Mouse (Mus musculus): ENCODE data around the gene Vwa7. TPM values are rescaled to one million over a fixed set of nuclear protein-coding genes. Genes with fewer than 3 reads are reported as not detected.

Vwa7 gene
- polyA plus RNA-seq, 1 experiment from 2014 or later = 0.43 TPM

- no peaks in the 10 kb centered on the region for H3K9me3 ChIP-seq (replicated peaks)
- no peak for ATAC-seq (ENCODE audit: insufficient number of reproducible peaks, low FRiP score, low TSS enrichment, low read depth)
- no peak overlapping the region for H3K27ac ChIP-seq (replicated peaks)
- H3K27me3 ChIP-seq = no peaks in the 10 kb centered on the region
- no peaks in the 10 kb centered on the region for H3K36me3 ChIP-seq
- no peak overlapping the region for H3K9ac ChIP-seq
- WGBS = 63% methylated on average over 4 of the region's 4 CpGs
- H3K4me1 ChIP-seq = peaks cover 48% of the 10 kb centered on the region
- H3K4me3 ChIP-seq (replicated peaks) = no peak overlapping the region
- H3K4me2 ChIP-seq (replicated peaks) = no peak overlapping the region
Observed at GRCm38 (mm10) chr17:35023756-35024155, 7.4 kb downstream of the Vwa7 start.

GRCm38 (mm10) chr17:35024261-35024660 is 7.9 kb downstream of the Vwa7 start:
- H3K27ac ChIP-seq (replicated peaks) = no peak overlapping the region
- H3K9ac ChIP-seq = no peak overlapping the region
- peaks cover 53% of the 10 kb centered on the region for H3K4me1 ChIP-seq
- no peaks in the 10 kb centered on the region for H3K27me3 ChIP-seq
- no peak overlapping the region for H3K4me3 ChIP-seq (replicated peaks)
- H3K9me3 ChIP-seq (replicated peaks) = no peaks in the 10 kb centered on the region
- WGBS = 66% methylated on average over 13 of the region's 13 CpGs
- no peaks in the 10 kb centered on the region for H3K36me3 ChIP-seq
- no peak overlapping the region for H3K4me2 ChIP-seq (replicated peaks)
- ATAC-seq (ENCODE audit: insufficient number of reproducible peaks, low FRiP score, low TSS enrichment, low read depth) = no peak

GRCm38 (mm10) chr17:35024691-35025488 is 8.5 kb downstream of the Vwa7 start:
- 61% methylated on average over 10 of the region's 10 CpGs for WGBS
- Histone ChIP-seq H3K36me3 (no peaks in the 10 kb centered on the region), H3K4me1 (peaks cover 58% of the 10 kb centered on the region), H3K4me3 (replicated peaks) (no peak overlapping the region), H3K9me3 (replicated peaks) (no peaks in the 10 kb centered on the region), H3K27me3 (no peaks in the 10 kb centered on the region), H3K27ac (replicated peaks) (no peak overlapping the region), H3K4me2 (replicated peaks) (no peak overlapping the region), H3K9ac (no peak overlapping the region)
- ATAC-seq (ENCODE audit: insufficient number of reproducible peaks, low FRiP score, low TSS enrichment, low read depth) = no peak

GRCm38 (mm10) chr17:35026206-35026605 is 9.8 kb downstream of the Vwa7 start:
- H3K9ac ChIP-seq = 0 out of 2 replicates have a peak overlapping the region, but pooled peaks have one; percentile 2
- H3K9me3 ChIP-seq (replicated peaks) = no peaks in the 10 kb centered on the region
- no peaks in the 10 kb centered on the region for H3K36me3 ChIP-seq
- WGBS = 59% methylated on average over 5 of the region's 5 CpGs
- peak overlapping the region; percentile 12; the same call in 1 of the 2 replicates for H3K4me3 ChIP-seq (replicated peaks)
- ATAC-seq (ENCODE audit: insufficient number of reproducible peaks, low FRiP score, low TSS enrichment, low read depth) = no peak
- H3K4me2 ChIP-seq (replicated peaks) = peak overlapping the region; percentile 33
- H3K4me1 ChIP-seq = peaks cover 56% of the 10 kb centered on the region
- peak overlapping the region; percentile 74 for H3K27ac ChIP-seq (replicated peaks)
- no peaks in the 10 kb centered on the region for H3K27me3 ChIP-seq

- 27% methylated on average over 13 of the region's 13 CpGs for WGBS
- Histone ChIP-seq H3K36me3 (no peaks in the 10 kb centered on the region), H3K27me3 (no peaks in the 10 kb centered on the region), H3K9me3 (replicated peaks) (no peaks in the 10 kb centered on the region), H3K9ac (peak within 1 kb of the TSS; percentile 27; the same call in 1 of the 2 replicates), H3K4me1 (peaks cover 52% of the 10 kb centered on the region), H3K27ac (replicated peaks) (peak within 1 kb of the TSS; percentile 74), H3K4me2 (replicated peaks) (peak within 1 kb of the TSS; percentile 34), H3K4me3 (replicated peaks) (peak within 1 kb of the TSS; percentile 16)
- peak; percentile 83 for ATAC-seq (ENCODE audit: insufficient number of reproducible peaks, low FRiP score, low TSS enrichment, low read depth)
Observed at GRCm38 (mm10) chr17:35027277-35028068, 11.1 kb downstream of the Vwa7 start, which contains the start of gene Sapcd1. Gene Sapcd1, minus strand, starts transcription at chr17:35028016.

GRCm38 (mm10) chr17:35028315-35028714 is 11.9 kb downstream of the Vwa7 start:
- Histone ChIP-seq H3K9me3 (replicated peaks) (no peaks in the 10 kb centered on the region), H3K27me3 (no peaks in the 10 kb centered on the region), H3K4me3 (replicated peaks) (no peak overlapping the region), H3K36me3 (no peaks in the 10 kb centered on the region), H3K4me1 (peaks cover 52% of the 10 kb centered on the region), H3K27ac (replicated peaks) (no peak overlapping the region), H3K9ac (no peak overlapping the region), H3K4me2 (replicated peaks) (no peak overlapping the region)
- 61% methylated on average over 2 of the region's 2 CpGs for WGBS
- ATAC-seq (ENCODE audit: insufficient number of reproducible peaks, low FRiP score, low TSS enrichment, low read depth) = no peak

- Histone ChIP-seq H3K27me3 (no peaks in the 10 kb centered on the region), H3K4me3 (replicated peaks) (no peak overlapping the region), H3K9me3 (replicated peaks) (no peaks in the 10 kb centered on the region), H3K9ac (no peak overlapping the region), H3K4me1 (peaks cover 45% of the 10 kb centered on the region), H3K4me2 (replicated peaks) (no peak overlapping the region), H3K36me3 (no peaks in the 10 kb centered on the region), H3K27ac (replicated peaks) (no peak overlapping the region)
- 33% methylated on average over 19 of the region's 19 CpGs for WGBS
- ATAC-seq (ENCODE audit: insufficient number of reproducible peaks, low FRiP score, low TSS enrichment, low read depth) = no peak
Observed at GRCm38 (mm10) chr17:35029691-35030532, 13.5 kb downstream of the Vwa7 start.

GRCm38 (mm10) chr17:35031272-35031671 is 14.9 kb downstream of the Vwa7 start:
- no peak overlapping the region for H3K4me3 ChIP-seq (replicated peaks)
- no peaks in the 10 kb centered on the region for H3K36me3 ChIP-seq
- H3K9ac ChIP-seq = no peak overlapping the region
- WGBS = 88% methylated on average over 11 of the region's 11 CpGs
- peaks cover 34% of the 10 kb centered on the region for H3K4me1 ChIP-seq
- no peak overlapping the region for H3K27ac ChIP-seq (replicated peaks)
- ATAC-seq (ENCODE audit: insufficient number of reproducible peaks, low FRiP score, low TSS enrichment, low read depth) = no peak
- no peaks in the 10 kb centered on the region for H3K9me3 ChIP-seq (replicated peaks)
- H3K27me3 ChIP-seq = no peaks in the 10 kb centered on the region
- H3K4me2 ChIP-seq (replicated peaks) = no peak overlapping the region

GRCm38 (mm10) chr17:35031880-35032279 is 15.5 kb downstream of the Vwa7 start:
- ATAC-seq (ENCODE audit: insufficient number of reproducible peaks, low FRiP score, low TSS enrichment, low read depth) = no peak
- no peaks in the 10 kb centered on the region for H3K36me3 ChIP-seq

GRCm38 (mm10) chr17:35032323-35032870 is 16.0 kb downstream of the Vwa7 start:
- Histone ChIP-seq H3K4me3 (replicated peaks) (no peak overlapping the region), H3K9ac (no peak overlapping the region), H3K27ac (replicated peaks) (no peak overlapping the region), H3K9me3 (replicated peaks) (no peaks in the 10 kb centered on the region), H3K36me3 (no peaks in the 10 kb centered on the region), H3K4me2 (replicated peaks) (no peak overlapping the region), H3K27me3 (no peaks in the 10 kb centered on the region), H3K4me1 (peaks cover 25% of the 10 kb centered on the region)
- 73% methylated on average over 8 of the region's 8 CpGs for WGBS
- ATAC-seq (ENCODE audit: insufficient number of reproducible peaks, low FRiP score, low TSS enrichment, low read depth) = no peak

More at GRCm38 (mm10) chr17:35031880-35032279, 15.5 kb downstream of the Vwa7 start:
- H3K4me3 ChIP-seq (replicated peaks) = no peak overlapping the region
- no peak overlapping the region for H3K27ac ChIP-seq (replicated peaks)
- WGBS = 82% methylated on average over 7 of the region's 7 CpGs
- peaks cover 28% of the 10 kb centered on the region for H3K4me1 ChIP-seq
- no peak overlapping the region for H3K9ac ChIP-seq
- H3K27me3 ChIP-seq = no peaks in the 10 kb centered on the region
- no peaks in the 10 kb centered on the region for H3K9me3 ChIP-seq (replicated peaks)
- no peak overlapping the region for H3K4me2 ChIP-seq (replicated peaks)

Measured in embryonic facial prominence, embryonic 15.5 days (tissue).